Mouse (Mus musculus) layer of hippocampus, adult 9-10 months (tissue): ENCODE measurements around the gene Rec114.

Source experiments
- DNase-seq: peaks from one replicate; pipeline ENCODE4 v3.0.0; 2022; ENCODE audit warnings: low spot score

Gene Rec114

DNA sequence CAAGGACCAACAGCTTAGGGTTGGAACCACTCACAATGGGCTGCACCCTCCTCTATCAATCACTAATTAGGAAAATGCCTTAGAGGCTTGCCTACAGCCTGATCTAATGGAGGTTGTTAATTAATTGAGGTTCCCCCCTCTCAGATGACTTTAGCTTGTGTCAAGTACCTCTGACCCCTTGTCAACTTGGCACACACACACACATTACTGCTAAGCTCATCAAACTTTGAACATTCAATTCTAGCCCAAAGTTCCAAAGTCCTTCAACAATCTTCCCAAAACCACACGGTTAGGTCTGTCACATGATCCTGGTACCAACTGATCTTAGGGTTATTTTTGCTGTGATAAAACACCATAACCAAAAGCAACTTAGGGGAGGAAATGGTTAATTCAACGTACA lies 26.9 kb downstream of the Rec114 start:
- no peak for DNase-seq

GRCm38 (mm10) chr9:58710642-58711041 lies 33.1 kb downstream of the Rec114 start:
- no peak for DNase-seq

DNA sequence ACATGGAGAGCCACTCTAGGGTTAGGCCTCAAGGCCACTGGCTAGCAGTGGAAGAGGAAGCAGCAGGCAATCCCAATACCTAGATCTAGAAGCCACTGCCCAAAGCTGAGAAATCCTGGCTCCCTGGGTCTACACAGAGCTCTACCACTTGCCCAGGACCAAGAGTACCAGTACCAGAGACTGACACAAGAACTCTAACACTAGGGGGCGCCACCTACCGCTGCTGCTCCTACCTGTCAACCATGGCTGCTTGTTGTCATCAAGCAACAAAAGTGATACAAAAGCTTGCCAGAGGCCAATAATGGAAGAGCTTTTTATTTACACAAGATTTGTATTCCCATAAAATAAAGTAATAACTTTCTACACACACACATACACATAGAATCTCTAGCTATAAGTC lies 33.8 kb downstream of the Rec114 start:
- peak; percentile 59 for DNase-seq

DNA sequence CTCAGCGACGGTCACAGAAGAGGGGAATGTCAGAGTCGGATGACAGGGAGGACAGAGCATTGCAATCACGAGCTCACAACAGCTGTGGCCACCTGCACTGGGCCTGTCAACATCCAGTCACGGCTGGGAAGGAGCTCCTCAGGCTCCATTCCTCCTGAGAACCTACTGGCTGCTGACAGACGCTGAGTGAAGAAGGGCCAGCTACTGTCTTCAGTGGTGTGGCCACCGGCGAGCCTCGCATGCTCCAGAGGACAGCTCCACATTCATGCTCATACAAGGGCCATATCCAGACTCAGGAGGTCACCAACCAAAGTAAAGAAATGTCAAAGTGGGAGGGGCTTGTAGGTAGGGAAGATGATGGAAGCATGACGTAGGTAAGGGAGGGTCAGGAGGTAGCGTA lies 36.0 kb downstream of the Rec114 start:
- no peak for DNase-seq

GRCm38 (mm10) chr9:58706024-58706423 lies 37.7 kb downstream of the Rec114 start:
- no peak for DNase-seq

- no peak for DNase-seq
Observed at GRCm38 (mm10) chr9:58703766-58704165, 40.0 kb downstream of the Rec114 start.

DNA sequence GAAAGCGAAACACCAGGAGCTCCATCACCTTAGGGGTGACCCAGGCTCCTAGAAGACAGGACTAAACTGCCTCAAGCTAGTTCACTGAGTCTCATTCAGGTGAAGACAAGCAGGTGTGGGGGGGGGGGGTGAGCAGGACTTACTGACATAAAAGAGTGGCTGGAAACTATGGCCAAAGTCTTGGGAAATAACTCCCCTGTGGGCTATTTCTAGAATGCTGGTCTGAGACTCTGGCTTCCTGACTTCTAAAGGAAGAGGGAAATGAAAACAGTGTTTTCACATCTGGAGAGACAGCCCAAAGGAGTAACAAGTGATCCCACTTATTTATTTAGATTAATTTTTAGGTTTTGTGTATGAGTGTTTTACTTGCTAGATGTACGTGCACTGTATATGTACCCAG lies 42.0 kb downstream of the Rec114 start:
- DNase-seq, result no peak

GRCm38 (mm10) chr9:58698486-58698885 lies 45.3 kb downstream of the Rec114 start:
- DNase-seq, result no peak

DNA sequence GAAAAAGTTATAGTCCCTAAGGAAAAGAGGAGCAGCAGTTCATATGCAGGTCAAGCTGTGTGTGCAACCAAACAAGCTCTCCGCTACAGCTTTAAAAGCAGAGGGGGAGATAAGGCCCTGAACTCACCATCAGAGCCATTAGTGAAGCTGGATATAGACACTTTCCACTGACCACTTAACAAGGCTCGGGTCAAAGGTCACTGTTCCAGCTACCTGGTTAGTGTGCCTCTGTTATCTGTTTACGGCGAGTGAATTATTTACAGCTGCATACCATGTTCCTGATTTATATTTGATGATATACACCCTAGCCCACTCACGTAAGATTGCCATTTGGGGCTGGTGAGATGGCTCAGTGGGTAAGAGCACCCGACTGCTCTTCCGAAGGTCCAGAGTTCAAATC lies 52.3 kb downstream of the Rec114 start:
- DNase-seq, result no peak

DNA sequence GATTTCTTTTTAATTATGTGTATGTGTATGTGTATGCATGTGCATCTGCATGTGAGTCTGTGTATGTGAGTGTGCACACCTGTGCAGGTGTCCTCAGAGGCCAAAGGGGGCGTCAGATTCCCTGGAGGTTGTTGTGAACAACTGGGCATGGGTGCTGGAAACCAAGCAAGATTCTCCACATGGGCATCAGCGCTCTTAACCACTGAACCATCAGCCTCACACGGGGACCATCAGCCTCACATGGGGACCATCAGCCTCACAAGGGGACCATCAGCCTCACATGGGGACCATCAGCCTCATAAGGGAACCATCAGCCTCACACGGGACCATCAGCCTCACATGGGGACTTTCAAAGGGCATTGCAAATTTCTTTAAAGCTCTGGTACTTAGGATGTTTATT lies 53.1 kb downstream of the Rec114 start:
- no peak for DNase-seq

- DNase-seq, result no peak
Observed at GRCm38 (mm10) chr9:58688076-58688475, 55.7 kb downstream of the Rec114 start.

DNA sequence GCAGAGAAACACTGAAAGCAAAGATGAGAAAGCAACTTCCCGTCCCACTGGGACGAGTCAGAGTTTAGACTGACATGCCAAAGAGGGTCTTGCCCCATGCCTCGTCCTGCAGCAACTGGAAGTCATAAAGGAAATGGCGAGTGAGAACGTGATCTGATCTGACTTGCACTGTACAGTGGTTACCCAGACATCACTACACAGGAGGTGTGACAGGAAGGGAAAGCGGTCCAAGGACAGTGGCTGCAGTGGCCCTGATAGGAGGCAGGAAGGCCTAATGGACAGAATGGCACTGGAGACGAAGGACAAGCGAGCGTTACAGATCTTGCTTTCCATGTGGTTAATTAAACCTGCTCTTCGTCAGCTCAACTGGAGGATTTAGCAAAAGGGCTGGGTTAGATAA lies 58.5 kb downstream of the Rec114 start:
- no peak for DNase-seq

DNA sequence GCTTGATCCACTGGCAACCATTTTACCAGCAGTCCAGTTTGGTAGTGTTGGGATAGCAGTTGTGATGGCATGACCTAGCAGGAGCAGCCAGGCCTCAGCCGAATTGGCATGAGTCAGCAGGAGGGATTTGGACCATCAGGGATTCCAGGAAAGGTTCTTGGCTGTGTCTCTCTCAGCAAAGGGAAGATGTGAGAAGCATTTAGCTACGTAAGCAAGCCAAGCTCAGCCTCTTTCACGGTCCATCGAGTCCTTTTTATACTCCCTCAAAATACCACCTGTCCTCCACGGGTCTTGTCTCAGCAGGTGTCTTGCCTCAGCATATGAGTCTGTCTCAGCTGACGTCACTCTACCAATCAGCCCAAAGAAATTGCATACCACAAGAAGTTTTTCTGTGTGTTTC lies 60.4 kb downstream of the Rec114 start:
- DNase-seq, result no peak

- DNase-seq, result peak; percentile 6
Observed at GRCm38 (mm10) chr9:58682106-58682505, 61.7 kb downstream of the Rec114 start.

DNA sequence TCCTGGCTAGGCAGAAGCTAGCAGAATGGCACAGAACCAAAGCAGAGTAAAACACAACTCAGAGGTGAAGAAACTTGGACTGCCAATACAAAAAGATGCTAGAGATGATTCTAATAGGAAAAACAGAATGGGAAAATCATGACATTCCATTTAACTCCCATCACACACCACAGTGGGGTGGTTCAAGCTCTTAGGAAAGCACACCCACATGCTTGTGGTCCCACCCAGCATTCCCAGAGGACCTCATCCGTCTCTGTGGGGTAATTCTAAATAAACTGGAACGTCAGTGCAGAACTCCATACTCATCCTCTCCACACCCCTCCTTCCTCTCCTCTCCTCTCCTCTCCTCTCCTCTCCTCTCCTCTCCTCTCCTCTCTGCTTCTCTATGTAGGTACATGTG lies 62.4 kb downstream of the Rec114 start:
- DNase-seq, result no peak

DNA sequence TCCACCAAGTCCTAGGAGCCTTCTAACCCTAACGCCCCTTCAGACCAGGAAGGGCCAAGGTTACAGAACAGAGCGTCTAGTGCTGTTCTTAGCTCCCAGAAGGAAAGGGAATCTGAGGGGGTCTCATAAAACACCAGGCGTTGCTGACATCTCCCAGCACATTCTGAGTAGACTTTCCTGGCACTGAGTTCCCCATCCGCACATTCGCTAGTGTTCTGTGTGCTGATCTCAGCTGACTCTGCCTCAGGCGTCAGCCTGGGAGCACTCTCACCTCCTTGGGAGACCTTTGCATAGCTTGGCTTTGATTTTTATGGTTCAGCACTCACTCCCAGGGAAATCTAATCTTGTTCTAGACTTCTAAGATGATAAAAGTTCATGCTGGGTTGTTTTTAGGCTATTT lies 68.4 kb downstream of the Rec114 start:
- no peak for DNase-seq

- DNase-seq, result no peak
Observed at GRCm38 (mm10) chr9:58674736-58675135, 69.0 kb downstream of the Rec114 start.

GRCm38 (mm10) chr9:58672474-58672873 lies 71.3 kb downstream of the Rec114 start:
- DNase-seq, result no peak

- no peak for DNase-seq
Observed at GRCm38 (mm10) chr9:58669819-58670218, 73.9 kb downstream of the Rec114 start.

GRCm38 (mm10) chr9:58669071-58669470 lies 74.7 kb downstream of the Rec114 start:
- no peak for DNase-seq

- no peak for DNase-seq
Observed at GRCm38 (mm10) chr9:58668171-58668570, 75.6 kb downstream of the Rec114 start.

- no peak for DNase-seq
Observed at GRCm38 (mm10) chr9:58667244-58667643, 76.5 kb downstream of the Rec114 start.

DNA sequence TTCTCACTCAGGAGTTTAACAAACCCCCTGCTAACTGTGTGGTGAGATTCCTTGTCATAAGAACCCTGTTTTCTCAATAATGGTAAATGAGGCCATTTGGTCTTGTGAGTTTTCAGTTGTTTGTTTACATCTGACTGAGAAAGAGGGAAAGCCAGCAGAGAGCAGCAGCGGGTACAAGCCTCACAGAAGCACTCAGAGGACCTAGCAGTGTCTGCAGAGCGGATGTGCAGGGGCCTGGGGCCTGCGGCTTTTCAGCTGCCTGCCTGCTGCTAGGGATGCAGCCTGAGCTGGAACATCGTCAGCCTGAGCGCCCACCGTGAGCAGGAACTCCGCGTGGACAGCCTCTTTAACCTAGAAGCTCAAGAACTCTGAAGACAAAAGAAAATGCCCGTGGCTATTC lies 77.6 kb downstream of the Rec114 start:
- no peak for DNase-seq

DNA sequence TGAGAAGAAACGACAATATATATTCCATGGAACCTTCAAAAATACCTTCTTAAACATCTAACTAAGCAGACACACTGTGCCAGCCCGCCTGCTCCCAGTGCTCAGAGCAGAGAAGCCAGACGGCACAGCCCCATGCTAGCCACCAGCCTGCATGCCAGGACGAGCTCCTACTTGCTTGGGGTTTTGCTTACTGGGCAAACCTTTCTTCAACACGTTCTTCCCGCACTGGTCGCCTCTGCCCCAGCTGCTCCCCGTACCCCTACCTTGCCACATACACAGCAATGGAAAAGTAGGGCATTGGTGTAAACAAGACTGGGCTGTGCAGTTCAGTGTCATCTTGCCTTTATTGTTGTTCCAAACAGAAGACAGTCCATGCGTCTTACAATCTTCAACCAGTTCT lies 78.3 kb downstream of the Rec114 start:
- no peak for DNase-seq

DNA sequence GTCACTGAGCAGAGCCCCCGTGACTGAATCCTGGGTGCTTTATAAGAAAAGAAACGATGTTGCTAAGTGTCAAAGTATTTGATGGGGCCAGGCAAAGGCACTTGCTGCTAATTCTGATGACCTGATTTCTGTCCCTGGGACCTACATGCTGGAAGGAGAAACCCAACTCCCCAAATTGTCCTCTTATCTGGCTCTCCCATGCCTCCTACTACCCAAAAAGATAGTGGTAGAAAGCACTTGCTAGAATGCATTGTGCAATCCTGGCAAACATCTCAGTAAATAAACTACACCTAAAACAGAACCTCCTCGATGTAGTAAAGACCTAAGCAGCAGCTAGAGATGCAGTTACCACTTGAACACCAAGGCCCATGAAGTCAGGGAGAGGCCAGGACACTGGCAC lies 81.0 kb downstream of the Rec114 start:
- no peak for DNase-seq
